Mouse (Mus musculus): Measurements from ENCODE around the gene Gzf1.

The Gzf1 gene

GRCm38 (mm10) chr2:148706409-148707201 lies 25.8 kb downstream of the Gzf1 start:
- no peak for DNase-seq (ENCODE audit: low spot score in 2 of 2)

GRCm38 (mm10) chr2:148707202-148707530 lies 26.3 kb downstream of the Gzf1 start:
- DNase-seq (ENCODE audit: low spot score in 2 of 2), result no peak

GRCm38 (mm10) chr2:148712326-148712725 lies 31.5 kb downstream of the Gzf1 start:
- DNase-seq (ENCODE audit: low spot score in 2 of 2), result no peak

GRCm38 (mm10) chr2:148717072-148717471 lies 36.2 kb downstream of the Gzf1 start:
- DNase-seq (ENCODE audit: low spot score in 2 of 2), result no peak

DNA sequence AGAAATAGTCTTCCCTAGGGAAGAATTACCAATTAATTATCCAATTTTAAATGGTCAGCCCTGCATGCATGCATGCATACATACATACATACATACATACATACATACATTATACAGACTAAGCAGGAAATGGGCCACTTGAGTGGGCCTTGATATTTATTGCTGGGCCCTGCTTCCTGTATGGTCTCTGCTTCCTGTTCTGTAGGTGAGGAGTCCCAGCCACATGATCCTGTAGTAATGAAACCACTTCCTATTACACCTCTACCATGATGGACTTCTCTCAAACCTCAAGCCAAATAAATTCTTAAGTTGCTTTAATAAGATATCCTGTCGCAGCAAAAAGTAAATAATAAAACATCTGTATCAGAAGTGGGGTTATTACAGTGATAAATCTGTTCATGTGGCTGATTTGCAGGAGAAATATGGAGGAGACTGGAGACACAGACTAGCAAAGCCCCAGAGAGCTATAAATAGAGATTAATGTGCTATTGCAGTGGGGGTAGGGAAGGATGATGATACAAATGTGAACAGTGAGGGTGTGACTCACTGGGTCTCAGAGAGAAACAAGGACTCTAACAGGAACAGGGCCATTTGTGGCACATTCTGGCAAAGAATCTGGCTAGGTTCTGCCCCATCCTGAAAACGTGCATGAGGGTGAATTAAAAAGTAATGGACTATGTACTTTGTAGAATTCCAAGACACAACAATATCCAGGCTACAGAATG lies 38.6 kb downstream of the Gzf1 start:
- no peak for DNase-seq (ENCODE audit: low spot score in 2 of 2)

- DNase-seq (ENCODE audit: low spot score in 2 of 2), result peak in 1 of 2 experiments; percentile 11
These were observed 50.9 kb downstream of the Gzf1 start for GRCm38 (mm10) chr2:148731614-148732326.

DNA sequence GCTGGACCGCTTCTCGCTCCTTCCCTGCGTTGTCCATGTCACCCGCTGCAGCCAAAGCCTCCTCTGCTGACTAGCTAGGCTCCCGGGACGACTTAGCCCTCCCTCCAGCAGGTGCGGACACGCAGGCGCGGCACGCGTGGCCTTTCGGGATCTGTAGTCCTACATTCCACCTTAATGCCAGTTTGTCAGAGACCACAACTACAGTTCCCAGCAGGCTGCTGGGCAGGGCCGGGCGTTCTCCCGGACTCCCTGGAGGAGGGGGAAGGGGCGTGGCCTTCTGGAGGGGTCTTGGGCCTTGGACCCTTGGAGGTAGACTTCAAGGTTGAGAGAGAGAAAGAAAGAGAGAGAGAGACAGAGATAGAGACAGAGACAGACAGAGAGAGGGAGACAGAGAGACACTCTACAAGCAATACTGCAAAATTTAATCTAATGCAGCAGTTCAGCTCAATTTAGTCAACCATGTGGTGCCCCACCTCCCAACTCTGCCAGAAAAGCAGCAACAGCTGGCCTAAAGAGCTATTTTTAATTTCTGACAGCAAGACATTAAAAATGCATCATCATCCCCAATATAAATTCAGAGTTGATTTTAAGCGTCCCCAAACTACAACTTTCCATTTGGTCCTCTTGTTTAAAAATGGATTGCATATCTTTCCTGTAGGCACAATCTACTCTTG lies 51.6 kb downstream of the Gzf1 start, which contains the start of gene Napb:
Gene Napb (minus strand): TSS at position 141 of the 674 bp plus-strand sequence.
- DNase-seq (ENCODE audit: low spot score in 2 of 2), result peak; percentile 94 to 96

Measured in heart, adult 9 months (tissue).